Mouse (Mus musculus) bone marrow macrophage, adult 2 months (primary cell): ENCODE measurements at regions not wholly inside any gene's neighbourhood (a gene's known extent, or its start where the extent isn't known, plus 50 kb on each side); places are given as distances from the start of the nearest gene placed in this dataset.

Experiments
- CTCF ChIP-seq: IDR thresholded peaks from 2 replicates; pipeline ENCODE4 v1.5.1; 2012; ENCODE audit warnings: low read depth, mild to moderate bottlenecking, low read length, moderate library complexity
- POLR2A ChIP-seq: IDR thresholded peaks from 2 replicates; pipeline ENCODE4 v1.6.1; 2012; ENCODE audit warnings: mild to moderate bottlenecking, low read depth, low read length, borderline replicate concordance

GRCm38 (mm10) chr12:54311896-54312521 lies 108.3 kb upstream of the Egln3 start:
- TF ChIP-seq POLR2A (no peak), CTCF (no peak)
